Mouse (Mus musculus): ENCODE results near the gene Rala.
"Not testable (repeated sequence)": the region's sequence is repeated elsewhere in the genome, so short reads cannot be mapped to it uniquely, and the experiment has no call there.

Gene Rala

GRCm38 (mm10) chr13:17944078-17944917 is at the start of gene Rala:
Rala (minus strand) TSS chr13:17944239.
- peak; percentile 96 for DNase-seq (ENCODE audit: low spot score)

GRCm38 (mm10) chr13:17993515-17993847 is 49.4 kb upstream of the Rala start:
- no peak for DNase-seq (ENCODE audit: low spot score)

- peak; percentile 91 for DNase-seq (ENCODE audit: low spot score)
Measured at GRCm38 (mm10) chr13:17992697-17993514, 48.9 kb upstream of the Rala start, which contains the start of gene Yae1d1. Yae1d1 (minus strand) TSS chr13:17993349.

GRCm38 (mm10) chr13:17992009-17992408 is 48.0 kb upstream of the Rala start:
- no peak for DNase-seq (ENCODE audit: low spot score)

GRCm38 (mm10) chr13:17983194-17983593 is 39.2 kb upstream of the Rala start:
- peak; percentile 37 for DNase-seq (ENCODE audit: low spot score)

DNA sequence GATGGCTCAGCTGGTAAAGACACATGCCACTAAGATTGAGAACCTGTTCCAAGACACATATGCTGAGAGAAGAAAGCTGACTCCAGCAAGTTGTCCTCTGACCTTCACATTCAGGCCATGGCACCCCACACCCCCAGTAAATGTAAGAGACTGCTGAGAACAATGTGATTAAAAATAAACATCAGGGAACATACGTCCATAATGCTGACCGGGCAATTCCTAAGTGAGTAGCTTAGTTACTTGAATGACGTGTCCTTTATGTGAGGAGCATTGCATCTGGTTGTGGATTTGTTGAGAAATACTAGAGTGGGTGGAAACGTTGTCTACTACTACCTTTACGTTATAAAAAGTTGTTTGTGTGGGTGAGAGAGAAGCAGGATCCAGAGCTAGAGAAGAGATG is 38.6 kb upstream of the Rala start:
- no peak for DNase-seq (ENCODE audit: low spot score)

DNA sequence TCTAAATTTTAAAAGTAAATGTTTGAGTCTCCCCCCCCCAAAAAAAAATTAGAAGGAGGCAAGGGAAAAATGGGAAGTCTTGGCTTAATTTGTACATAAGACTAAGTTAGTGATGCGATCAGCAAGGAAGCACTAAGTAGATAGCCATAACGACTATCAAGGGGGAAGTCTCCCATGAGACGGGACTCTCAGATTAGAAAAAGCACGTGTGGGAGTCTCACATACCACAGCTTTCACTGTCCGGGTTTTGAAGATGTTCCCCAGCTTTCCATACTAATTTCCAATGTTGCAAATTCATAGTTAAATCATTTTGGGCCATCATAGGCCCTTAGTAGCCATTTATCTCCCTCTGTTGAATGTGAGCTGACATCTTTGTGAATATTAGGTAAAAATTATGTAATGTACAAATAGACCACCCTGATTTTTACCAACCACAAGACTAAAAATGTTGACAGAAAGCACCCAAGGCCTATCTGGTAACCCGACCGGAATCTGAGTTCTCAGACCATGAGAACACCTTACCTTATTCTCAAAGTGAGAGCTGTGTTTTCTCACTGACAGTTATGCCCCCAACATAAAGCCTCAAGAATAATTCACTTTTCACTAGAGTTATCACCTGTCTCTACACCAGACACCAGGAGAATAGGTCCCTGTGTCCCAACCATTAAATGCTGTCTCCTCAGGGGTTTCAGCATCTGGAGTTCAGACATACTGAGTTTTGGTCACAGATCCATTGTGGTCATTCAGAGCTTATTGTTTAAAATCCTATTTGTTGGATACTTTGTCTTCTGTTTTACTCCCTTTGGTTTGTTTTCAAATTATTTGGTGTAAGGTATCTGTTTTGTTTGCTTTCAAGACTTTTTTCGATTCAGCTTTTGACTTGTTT is 33.1 kb upstream of the Rala start:
- no peak for DNase-seq (ENCODE audit: low spot score)

DNA sequence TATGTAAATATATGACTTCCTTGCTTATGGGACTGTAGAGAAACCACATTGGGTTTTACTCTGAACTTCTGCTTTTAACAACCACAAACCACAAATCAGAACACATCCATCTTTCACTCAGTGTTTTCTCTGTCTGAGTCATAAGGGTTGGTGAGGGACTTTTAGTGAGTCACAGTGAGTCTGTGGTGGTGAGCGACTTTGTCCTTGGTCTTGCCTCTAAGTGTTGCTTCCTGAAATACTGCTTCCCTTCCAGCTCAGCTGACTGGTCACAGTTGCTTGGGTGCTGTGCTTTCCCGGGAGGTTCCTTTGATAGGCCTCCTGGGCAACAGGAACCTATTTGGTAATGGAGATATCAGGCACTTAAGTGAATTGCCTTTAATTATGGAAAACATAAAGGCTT is 31.9 kb upstream of the Rala start:
- DNase-seq (ENCODE audit: low spot score), result no peak

- DNase-seq (ENCODE audit: low spot score), result no peak
Measured at GRCm38 (mm10) chr13:17975457-17975856, 31.4 kb upstream of the Rala start.

GRCm38 (mm10) chr13:17974734-17975133 is 30.7 kb upstream of the Rala start:
- DNase-seq (ENCODE audit: low spot score), result no peak

DNA sequence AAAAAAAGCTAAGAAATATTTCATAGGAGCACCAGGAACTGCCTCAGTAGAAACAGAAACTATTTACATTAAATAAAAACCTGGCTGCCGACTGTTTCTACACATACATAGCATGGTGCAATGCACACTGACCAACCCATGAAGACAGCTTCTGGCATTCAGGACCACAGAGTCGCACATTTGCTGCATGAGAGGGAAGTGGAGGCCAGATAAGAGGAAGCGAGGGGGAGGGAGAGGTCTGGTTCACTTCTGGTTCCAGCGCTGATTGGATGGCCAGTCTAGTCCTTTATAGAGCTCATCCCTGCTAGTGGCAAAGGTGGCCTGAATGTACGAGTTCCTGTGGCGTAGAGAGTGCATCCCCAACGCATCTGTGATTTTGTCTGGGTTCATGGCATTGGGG is 16.6 kb upstream of the Rala start:
- DNase-seq (ENCODE audit: low spot score), result no peak

- no peak for DNase-seq (ENCODE audit: low spot score)
Measured at GRCm38 (mm10) chr13:17954282-17954681, 10.2 kb upstream of the Rala start.

DNA sequence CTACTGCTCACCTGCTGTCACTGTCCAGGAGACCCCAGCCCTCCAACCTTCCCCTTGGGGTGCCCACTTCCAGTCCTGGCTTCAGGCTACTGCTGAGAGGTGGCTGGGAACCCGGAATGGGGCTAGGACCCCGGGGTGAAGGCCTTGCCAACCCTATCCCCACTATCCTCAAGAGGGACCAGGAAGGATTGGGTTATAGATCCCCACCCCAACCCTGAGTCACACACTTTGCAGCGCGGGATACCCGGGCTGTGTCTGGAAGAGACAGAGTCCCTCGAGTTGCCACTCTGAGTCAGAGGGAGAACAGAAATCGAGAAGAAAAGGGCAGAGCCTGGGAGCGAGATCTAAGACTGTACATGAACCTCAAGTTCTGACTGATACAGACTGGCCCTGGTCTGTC is 6.5 kb upstream of the Rala start:
- not testable (repeated sequence) for DNase-seq (ENCODE audit: low spot score)

DNA sequence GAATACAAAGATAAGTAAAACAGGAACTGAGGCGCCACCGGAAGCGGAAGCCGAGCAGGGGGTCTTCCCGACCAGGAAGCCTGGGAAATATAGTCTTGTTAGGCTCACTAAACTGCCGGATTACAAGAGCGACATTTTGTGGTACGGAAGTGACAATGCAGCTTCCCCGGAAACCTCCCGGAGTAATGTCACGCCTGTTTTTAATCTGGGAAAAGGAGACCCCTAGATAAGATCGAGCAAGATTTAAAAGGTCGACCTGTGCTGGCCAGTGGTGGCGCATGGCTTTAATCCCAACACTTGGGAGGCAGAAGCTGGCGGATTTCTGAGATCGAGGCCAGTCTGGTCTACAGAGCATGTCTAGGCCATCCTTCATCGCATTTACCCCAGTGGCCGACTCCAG is 5.5 kb upstream of the Rala start:
- DNase-seq (ENCODE audit: low spot score), result no peak

DNA sequence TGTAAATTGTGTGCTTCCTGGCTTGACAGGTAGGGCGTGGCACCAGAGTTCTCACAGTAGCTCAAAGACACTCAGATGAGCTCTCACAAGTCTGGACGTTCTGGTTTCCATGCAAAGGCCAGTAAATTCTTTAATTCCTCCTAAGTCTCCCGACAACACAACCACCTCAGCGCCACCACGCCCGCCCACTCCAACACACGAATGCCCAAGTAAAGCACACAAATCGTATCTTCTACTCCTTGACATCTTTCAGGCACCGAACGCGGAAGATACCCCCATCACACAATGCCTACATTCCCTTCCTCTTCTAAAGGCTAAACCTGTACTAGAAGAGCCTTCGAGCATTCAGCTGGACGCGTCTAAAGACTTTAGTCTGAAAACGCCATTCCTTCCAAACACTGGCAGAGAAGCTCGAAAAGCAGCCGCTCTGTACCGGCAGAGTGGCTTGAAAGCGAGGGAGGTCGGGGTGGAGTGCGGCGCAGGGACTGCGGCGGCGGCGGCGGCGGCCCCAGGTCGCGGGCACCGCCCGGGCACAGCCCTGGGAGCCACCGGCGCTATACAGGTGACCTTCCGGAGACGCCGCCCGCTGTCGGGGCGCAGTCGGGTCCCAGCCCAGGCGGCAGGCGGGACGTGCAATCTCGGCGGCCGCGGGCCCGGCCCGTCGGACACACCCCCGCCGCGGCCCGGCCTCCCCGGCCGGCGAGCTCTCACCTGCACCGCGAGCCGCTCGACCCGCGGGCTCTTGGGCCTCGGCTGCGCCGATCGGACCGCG is 547 bp downstream of the Rala start:
- no peak for DNase-seq (ENCODE audit: low spot score)

DNA sequence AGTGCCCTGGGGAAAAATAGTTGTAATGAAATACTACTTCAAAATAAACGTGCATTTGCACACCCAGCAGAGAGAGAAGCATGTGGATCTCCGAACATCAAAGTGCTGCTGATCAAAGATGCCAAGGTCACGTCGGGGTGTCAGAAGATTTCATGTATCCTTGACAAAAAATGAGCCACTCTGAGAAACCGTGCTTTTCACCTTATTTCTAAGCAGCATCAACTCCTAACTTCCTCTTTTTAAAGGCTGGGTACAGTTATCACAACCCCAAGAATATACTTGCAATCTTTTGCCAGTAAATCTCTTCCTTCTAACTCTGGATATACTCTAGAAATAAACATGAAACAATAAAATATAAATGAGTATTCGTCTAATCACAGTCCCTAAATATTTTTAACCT is 1.7 kb downstream of the Rala start:
- DNase-seq (ENCODE audit: low spot score), result no peak

DNA sequence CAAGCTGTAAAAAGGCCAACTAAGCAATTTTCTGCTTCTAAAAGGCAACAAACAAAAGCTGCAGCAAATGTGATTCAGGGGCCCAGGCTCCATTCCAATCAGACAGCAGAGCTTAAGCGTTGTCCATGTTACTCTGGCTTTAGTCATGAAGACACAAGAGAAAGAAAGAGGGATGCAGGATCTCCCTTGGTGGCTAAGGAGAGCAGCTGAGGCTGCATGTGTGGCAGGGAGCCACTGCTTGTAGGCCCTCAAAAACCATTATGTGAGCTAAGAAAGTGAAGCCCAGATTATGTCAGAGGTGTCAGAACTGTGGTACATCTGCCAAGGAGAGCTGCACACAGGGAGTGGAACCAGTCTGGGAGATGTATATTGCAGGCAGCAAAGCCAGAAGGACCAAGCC is 36.7 kb downstream of the Rala start:
- no peak for DNase-seq (ENCODE audit: low spot score)

- no peak for DNase-seq (ENCODE audit: low spot score)
Measured at GRCm38 (mm10) chr13:17901474-17901873, 42.6 kb downstream of the Rala start.

GRCm38 (mm10) chr13:17900641-17901040 is 43.4 kb downstream of the Rala start:
- DNase-seq (ENCODE audit: low spot score), result no peak

- DNase-seq (ENCODE audit: low spot score), result no peak
Measured at GRCm38 (mm10) chr13:17897040-17897439, 47.0 kb downstream of the Rala start.

DNA sequence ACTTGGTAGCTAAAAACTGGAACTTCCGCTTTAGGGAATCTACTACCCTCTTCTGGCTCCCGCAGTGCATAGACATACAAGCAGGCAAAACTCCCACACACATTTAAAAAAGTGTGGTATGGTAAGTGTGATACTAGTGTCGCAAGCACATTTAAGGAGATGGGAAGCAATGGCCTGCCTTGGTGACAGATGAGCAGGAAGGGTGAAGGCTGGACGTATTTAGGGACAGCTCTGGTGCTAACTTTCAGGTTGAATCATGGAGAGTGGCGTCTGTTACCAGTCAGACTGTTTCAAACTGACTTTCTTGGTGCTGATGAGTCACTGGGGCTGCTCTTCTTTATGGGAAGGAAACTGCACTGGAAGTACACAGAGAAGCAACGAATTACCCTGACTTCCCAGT is 52.5 kb downstream of the Rala start:
- DNase-seq (ENCODE audit: low spot score), result no peak

GRCm38 (mm10) chr13:17884211-17884610 is 59.8 kb downstream of the Rala start:
- no peak for DNase-seq (ENCODE audit: low spot score)
